Mouse (Mus musculus): Measurements from ENCODE around the gene Ftl1. TPM values are rescaled to one million over a fixed set of nuclear protein-coding genes. Genes with fewer than 3 reads are reported as not detected.

The Ftl1 gene
- total and polyA plus RNA-seq, 3 experiments: 1,416 to 2,290 TPM; not detected in 1

- H3K4me3 ChIP-seq (ENCODE audit: control insufficient read depth in 1 of 2, insufficient read depth in 1 of 2, low read depth in 2 of 2, low read length in 2 of 2): no peak overlapping the region
- peak overlapping the region; percentile 93 for H3K9ac ChIP-seq (ENCODE audit: control insufficient read depth, low read depth, low read length, poor library complexity, severe bottlenecking)
- peak overlapping the region; percentile 28; the same call in 1 of the 2 replicates for H3K27ac ChIP-seq (ENCODE audit: control insufficient read depth, low read depth, low read length)
- DNase-seq (ENCODE audit: low read depth, low spot score): peak; percentile 42
- peaks cover 22% of the 10 kb centered on the region for H3K79me2 ChIP-seq (ENCODE audit: control insufficient read depth, insufficient read depth, low read length, poor library complexity)
- H3K36me3 ChIP-seq (ENCODE audit: control insufficient read depth in 1 of 2, insufficient read depth in 2 of 2, low read length in 2 of 2): peaks cover 8 to 22% of the 10 kb centered on the region in 2 experiments
- H3K27me3 ChIP-seq (ENCODE audit: control insufficient read depth in 1 of 2, insufficient read depth in 2 of 2, low read length in 2 of 2): no peaks in the 10 kb centered on the region
- TF ChIP-seq MAZ (IDR thresholded peaks at IDR 0.05; ENCODE audit: low read depth, low read length) (no peak; the same call in 1 of the 2 replicates), TAL1 (IDR thresholded peaks at IDR 0.05; ENCODE audit: low read length) (no peak), RCOR1 (IDR thresholded peaks at IDR 0.05; ENCODE audit: low read depth, low read length) (0 out of 2 replicates have a peak, but pooled peaks have one; percentile 7)
- H3K4me1 ChIP-seq (ENCODE audit: control insufficient read depth in 1 of 2, insufficient read depth in 2 of 2, low read length in 2 of 2): peaks cover 7 to 22% of the 10 kb centered on the region in 2 experiments; a peak in 3 of 4 replicates
- H3K9me3 ChIP-seq (replicated peaks; ENCODE audit: insufficient read depth, low read length): no peaks in the 10 kb centered on the region
Observed at GRCm38 (mm10) chr7:45456721-45457203, 2.9 kb downstream of the Ftl1 start.

DNA sequence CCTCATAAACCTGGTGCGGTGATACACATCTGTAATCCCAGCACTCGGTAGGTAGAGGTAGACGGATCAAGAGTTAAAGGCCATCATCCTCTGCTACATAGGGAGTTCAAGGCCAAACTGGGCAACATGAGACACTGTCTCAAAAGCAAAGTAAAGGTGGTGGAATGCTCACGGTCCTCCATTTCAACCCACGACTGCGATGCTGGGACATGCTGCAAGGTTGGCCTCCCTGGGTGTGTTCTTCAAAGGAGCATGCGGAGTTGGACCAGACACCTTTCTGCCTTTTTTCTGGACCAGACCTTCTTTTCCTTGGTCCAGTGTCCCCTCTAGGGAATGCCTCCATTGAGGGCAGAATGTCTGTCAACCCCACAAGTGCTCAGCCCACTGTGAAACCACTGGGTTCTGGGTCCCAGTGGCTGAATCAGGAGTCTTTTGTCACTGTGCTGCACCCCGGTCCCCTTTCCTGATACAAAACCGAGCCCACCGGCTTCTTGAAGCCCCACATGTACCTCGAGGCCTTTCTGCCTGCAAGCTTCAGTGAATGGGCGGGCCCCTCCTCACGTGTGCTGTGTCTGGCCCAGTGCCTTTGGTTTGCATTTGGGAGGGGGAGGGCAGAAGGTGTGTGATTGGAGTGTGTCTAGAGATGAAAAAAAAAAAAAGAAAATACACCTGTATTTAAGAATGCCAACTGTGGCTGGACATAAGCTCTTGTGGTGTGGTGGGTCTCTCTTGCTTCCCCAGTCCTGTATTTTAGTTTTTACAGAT lies 3.6 kb downstream of the Ftl1 start:
- Histone ChIP-seq H3K4me3 (ENCODE audit: control insufficient read depth in 1 of 2, insufficient read depth in 1 of 2, low read depth in 2 of 2, low read length in 2 of 2) (no peak overlapping the region), H3K36me3 (ENCODE audit: control insufficient read depth in 1 of 2, insufficient read depth in 2 of 2, low read length in 2 of 2) (peaks cover 8 to 20% of the 10 kb centered on the region in 2 experiments), H3K27ac (ENCODE audit: control insufficient read depth, low read depth, low read length) (no peak overlapping the region), H3K27me3 (ENCODE audit: control insufficient read depth in 1 of 2, insufficient read depth in 2 of 2, low read length in 2 of 2) (no peaks in the 10 kb centered on the region), H3K9me3 (replicated peaks; ENCODE audit: insufficient read depth, low read length) (no peaks in the 10 kb centered on the region), H3K4me1 (ENCODE audit: control insufficient read depth in 1 of 2, insufficient read depth in 2 of 2, low read length in 2 of 2) (peaks cover 6 to 22% of the 10 kb centered on the region in 2 experiments; a peak in 3 of 4 replicates), H3K9ac (ENCODE audit: control insufficient read depth, low read depth, low read length, poor library complexity, severe bottlenecking) (no peak overlapping the region), H3K79me2 (ENCODE audit: control insufficient read depth, insufficient read depth, low read length, poor library complexity) (peaks cover 22% of the 10 kb centered on the region)
- TF ChIP-seq JUND (IDR thresholded peaks at IDR 0.05; ENCODE audit: low read depth, low read length): no peak
- no peak for TF ChIP-seq MEF2A (IDR thresholded peaks at IDR 0.05; ENCODE audit: extremely low read depth, insufficient replicate concordance, low read depth, low read length, poor library complexity, severe bottlenecking)
- TF ChIP-seq POLR2AphosphoS2 (IDR thresholded peaks at IDR 0.05; ENCODE audit: low read length): no peak
- DNase-seq (ENCODE audit: low read depth, low spot score): no peak

DNA sequence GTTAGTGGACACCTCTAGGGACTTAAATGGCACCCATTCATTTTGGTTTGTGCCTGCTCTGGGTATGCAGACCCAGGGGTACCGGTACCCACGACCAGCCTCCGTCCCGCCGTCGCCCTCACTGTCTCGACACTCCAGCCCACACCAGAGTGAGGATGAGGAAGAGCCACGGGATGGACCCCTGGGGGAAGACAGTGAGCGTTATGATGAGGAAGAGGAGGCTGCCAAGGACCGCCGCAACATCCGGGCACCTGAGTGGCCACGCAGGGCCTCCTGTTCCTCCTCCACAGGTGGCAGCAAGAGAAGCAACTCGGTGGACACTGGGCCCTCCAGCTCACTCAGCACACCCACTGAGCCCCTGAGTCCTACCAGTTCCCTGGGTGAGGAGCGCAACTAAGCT lies 4.7 kb downstream of the Ftl1 start:
- no peaks in the 10 kb centered on the region for H3K27me3 ChIP-seq (ENCODE audit: control insufficient read depth in 1 of 2, insufficient read depth in 2 of 2, low read length in 2 of 2)
- H3K36me3 ChIP-seq (ENCODE audit: control insufficient read depth in 1 of 2, insufficient read depth in 2 of 2, low read length in 2 of 2): peaks cover 8 to 10% of the 10 kb centered on the region in 2 experiments
- peaks cover 19% of the 10 kb centered on the region for H3K79me2 ChIP-seq (ENCODE audit: control insufficient read depth, insufficient read depth, low read length, poor library complexity)
- H3K9ac ChIP-seq (ENCODE audit: control insufficient read depth, low read depth, low read length, poor library complexity, severe bottlenecking): no peak overlapping the region
- H3K27ac ChIP-seq (ENCODE audit: control insufficient read depth, low read depth, low read length): no peak overlapping the region
- no peak overlapping the region for H3K4me3 ChIP-seq (ENCODE audit: control insufficient read depth in 1 of 2, insufficient read depth in 1 of 2, low read depth in 2 of 2, low read length in 2 of 2)
- H3K4me1 ChIP-seq (ENCODE audit: control insufficient read depth in 1 of 2, insufficient read depth in 2 of 2, low read length in 2 of 2): peaks cover 0 to 13% of the 10 kb centered on the region in 2 experiments; a peak in 3 of 4 replicates
- H3K9me3 ChIP-seq (replicated peaks; ENCODE audit: insufficient read depth, low read length): no peaks in the 10 kb centered on the region
- no peak for DNase-seq (ENCODE audit: low read depth, low spot score)
- TF ChIP-seq USF2 (IDR thresholded peaks at IDR 0.05; ENCODE audit: borderline replicate concordance in 1 of 2, insufficient read depth in 1 of 2, low read depth in 1 of 2, low read length in 2 of 2): no peak
- TF ChIP-seq MEF2A (IDR thresholded peaks at IDR 0.05; ENCODE audit: extremely low read depth, insufficient replicate concordance, low read depth, low read length, poor library complexity, severe bottlenecking): no peak
- no peak for TF ChIP-seq CHD2 (IDR thresholded peaks at IDR 0.05; ENCODE audit: low read length)
- TF ChIP-seq USF1 (IDR thresholded peaks at IDR 0.05; ENCODE audit: low read depth, low read length): no peak
- no peak for TF ChIP-seq RAD21 (IDR thresholded peaks at IDR 0.05; ENCODE audit: low read depth, low read length)
- TF ChIP-seq POLR2A (IDR thresholded peaks at IDR 0.05; ENCODE audit: control insufficient read depth in 1 of 2, insufficient read depth in 1 of 2, low read depth in 1 of 2, low read length in 2 of 2, poor library complexity in 1 of 2): no peak
- TF ChIP-seq CTCF (IDR thresholded peaks at IDR 0.05 in 2 of 3, conservative IDR thresholded peaks at IDR 0.05 in 1 of 3; ENCODE audit: control insufficient read depth in 1 of 3, insufficient read depth in 1 of 3, low read depth in 2 of 3, low read length in 3 of 3, poor library complexity in 1 of 3, severe bottlenecking in 1 of 3): no peak
- no peak for TF ChIP-seq ETS1 (IDR thresholded peaks at IDR 0.05; ENCODE audit: low read depth, low read length)
- no peak for TF ChIP-seq ZMIZ1 (IDR thresholded peaks at IDR 0.05; ENCODE audit: low read depth, low read length)
- no peak for TF ChIP-seq ZNF384 (IDR thresholded peaks at IDR 0.05; ENCODE audit: low read depth, low read length)
- TF ChIP-seq KAT2A (conservative IDR thresholded peaks at IDR 0.05; ENCODE audit: low read depth, low read length): no peak
- TF ChIP-seq MXI1 (IDR thresholded peaks at IDR 0.05; ENCODE audit: low read depth, low read length): no peak
- TF ChIP-seq TBP (IDR thresholded peaks at IDR 0.05; ENCODE audit: low read depth, low read length): no peak
- no peak for TF ChIP-seq NRF1 (IDR thresholded peaks at IDR 0.05; ENCODE audit: insufficient read depth, low read depth, low read length, poor library complexity, severe bottlenecking)
